Mouse (Mus musculus) midbrain, embryonic 13.5 days (tissue): ENCODE measurements around the gene Vps8. TPM values are rescaled to one million over a fixed set of nuclear protein-coding genes. Genes with fewer than 3 reads are reported as not detected.
A peak's percentile ranks its signal among the peaks of the same experiment; 100 is the strongest.

ENCODE experiments used
- ATAC-seq: fragments of 200-750 bp; cut with Nextera tagmentation; 2 replicates; pipeline ENCODE4 v1.8.0; 2017; ENCODE audit warnings: mild to moderate bottlenecking, moderate TSS enrichment, moderate library complexity
- H3K27ac ChIP-seq: fragments of 300-500 bp; sonication (generic); 2 replicates; pipeline ENCODE4 v1.5.1; 2015; ENCODE audit warnings: inconsistent platforms, mild to moderate bottlenecking, moderate library complexity
- H3K27me3 ChIP-seq: fragments of 300-500 bp; sonication (generic); 2 replicates; pipeline ENCODE4 v1.6.1; 2015; ENCODE audit warnings: mild to moderate bottlenecking, inconsistent platforms
- H3K36me3 ChIP-seq: fragments of 300-500 bp; sonication (generic); 2 replicates; pipeline ENCODE4 v1.6.1; 2015; ENCODE audit warnings: mild to moderate bottlenecking, inconsistent platforms
- H3K4me1 ChIP-seq: fragments of 300-500 bp; sonication (generic); replicated peaks from 2 replicates; pipeline ENCODE4 v1.6.1; 2015; ENCODE audit warnings: inconsistent platforms
- H3K4me2 ChIP-seq: fragments of 300-500 bp; sonication (generic); replicated peaks from 2 replicates; pipeline ENCODE4 v1.6.1; 2015; ENCODE audit warnings: moderate library complexity, mild to moderate bottlenecking, inconsistent platforms
- H3K4me3 ChIP-seq: fragments of 300-500 bp; sonication (generic); replicated peaks from 2 replicates; pipeline ENCODE4 v1.5.1; 2015; ENCODE audit warnings: mild to moderate bottlenecking, inconsistent platforms
- H3K9ac ChIP-seq: fragments of 300-500 bp; sonication (generic); replicated peaks from 2 replicates; pipeline ENCODE4 v1.6.1; 2015; ENCODE audit warnings: mild to moderate bottlenecking, inconsistent platforms
- H3K9me3 ChIP-seq: fragments of 300-500 bp; sonication (generic); 2 replicates; pipeline ENCODE4 v1.6.1; 2016; ENCODE audit warnings: mild to moderate bottlenecking, inconsistent platforms
- WGBS: fragments of 180-500 bp; shearing (Covaris S2); methylation state at CpG from one replicate; pipeline ENCODE4 v1.1.7; 2015; 5-methylcytosine and 5-hydroxymethylcytosine counted together
- polyA plus RNA-seq: library from polyadenylated mRNA; unstranded; fragments of >200 nt; fragmentation: Nextera tagmentation; extraction: Ambion mirVana; gene quantifications from 2 replicates; pipeline ENCODE4 v1.2.1, GENCODE M21; 2015

The Vps8 gene
- polyA plus RNA-seq, 1 experiment from 2014 or later, result 33.4 TPM

- H3K4me3 ChIP-seq, result no peak overlapping the region
- H3K27me3 ChIP-seq, result no peaks in the 10 kb centered on the region
- H3K4me2 ChIP-seq, result no peak overlapping the region
- WGBS, result 53% methylated on average over 4 of the region's 4 CpGs
- no peak for ATAC-seq
- H3K9ac ChIP-seq, result no peak overlapping the region
- peaks cover 9% of the 10 kb centered on the region for H3K4me1 ChIP-seq
- no peak overlapping the region for H3K27ac ChIP-seq
- H3K36me3 ChIP-seq, result no peaks in the 10 kb centered on the region
- H3K9me3 ChIP-seq, result no peaks in the 10 kb centered on the region
These were observed 65.5 kb downstream of the Vps8 start for GRCm38 (mm10) chr16:21488413-21488812.

- Histone ChIP-seq H3K4me1 (peaks cover 9% of the 10 kb centered on the region), H3K9ac (no peak overlapping the region), H3K4me2 (no peak overlapping the region), H3K27ac (peak overlapping the region; percentile 45; the same call in 1 of the 2 replicates), H3K9me3 (no peaks in the 10 kb centered on the region), H3K36me3 (0 out of 2 replicates have a peak, but pooled peaks cover 10% of the 10 kb centered on the region), H3K4me3 (no peak overlapping the region), H3K27me3 (no peaks in the 10 kb centered on the region)
- no peak for ATAC-seq
- WGBS, result 55% methylated on average over 5 of the region's 5 CpGs
These were observed 69.4 kb downstream of the Vps8 start for GRCm38 (mm10) chr16:21492346-21492745.

- Histone ChIP-seq H3K4me3 (no peak overlapping the region), H3K4me1 (peaks cover 9% of the 10 kb centered on the region), H3K4me2 (no peak overlapping the region), H3K9me3 (no peaks in the 10 kb centered on the region), H3K27ac (peak overlapping the region; percentile 56), H3K36me3 (0 out of 2 replicates have a peak, but pooled peaks cover 10% of the 10 kb centered on the region), H3K9ac (no peak overlapping the region), H3K27me3 (no peaks in the 10 kb centered on the region)
- WGBS, result 25% methylated on average over 2 of the region's 2 CpGs
- peak; percentile 37; the same call in 1 of the 2 replicates for ATAC-seq
These were observed 70.0 kb downstream of the Vps8 start for GRCm38 (mm10) chr16:21492894-21493293.

DNA sequence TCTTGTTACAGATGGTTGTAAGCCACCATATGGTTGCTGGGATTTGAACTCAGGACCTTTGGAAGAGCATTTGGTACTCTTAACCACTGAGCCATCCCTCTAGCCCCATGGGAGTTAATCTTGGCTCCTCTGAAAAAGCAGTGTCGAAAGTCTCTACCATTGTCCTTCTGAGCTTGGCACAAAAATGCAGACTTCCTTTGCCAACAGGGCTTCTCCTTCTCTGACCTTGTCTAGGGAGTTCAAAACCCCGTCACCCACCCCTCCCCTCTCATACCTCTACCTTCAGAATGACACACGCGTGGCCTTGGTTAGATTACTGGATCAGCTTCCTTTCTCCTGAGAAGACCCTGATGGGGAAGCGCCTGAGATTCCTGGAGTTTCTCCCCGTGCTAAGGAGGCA is 71.8 kb downstream of the Vps8 start:
- Histone ChIP-seq H3K27me3 (no peaks in the 10 kb centered on the region), H3K9ac (no peak overlapping the region), H3K4me3 (no peak overlapping the region), H3K4me2 (no peak overlapping the region), H3K27ac (no peak overlapping the region), H3K36me3 (0 out of 2 replicates have a peak, but pooled peaks cover 10% of the 10 kb centered on the region), H3K9me3 (no peaks in the 10 kb centered on the region), H3K4me1 (peaks cover 9% of the 10 kb centered on the region)
- no peak for ATAC-seq
- WGBS, result 96% methylated on average over 6 of the region's 6 CpGs

DNA sequence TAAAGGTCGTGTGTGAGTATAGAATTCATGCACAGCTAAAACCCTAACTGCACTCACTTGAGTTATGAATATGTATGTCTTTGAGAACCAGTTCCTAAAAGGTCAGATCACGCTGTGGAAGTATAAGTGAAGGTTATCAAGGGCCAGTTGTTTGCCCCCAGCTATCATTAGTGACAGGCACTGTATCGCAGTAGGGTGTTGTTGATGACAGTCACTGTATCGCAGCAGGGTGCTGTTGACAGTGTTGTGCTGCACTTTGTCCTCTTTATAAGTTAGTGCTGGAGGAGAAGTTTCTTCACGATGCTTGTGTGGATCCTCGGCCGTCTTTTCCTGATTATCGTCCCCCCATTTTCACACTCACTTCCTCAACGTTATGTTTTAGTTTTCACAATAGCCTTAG is 73.9 kb downstream of the Vps8 start:
- H3K27me3 ChIP-seq, result no peaks in the 10 kb centered on the region
- WGBS, result 91% methylated on average over 9 of the region's 9 CpGs
- H3K4me3 ChIP-seq, result no peak overlapping the region
- H3K27ac ChIP-seq, result no peak overlapping the region
- no peak overlapping the region for H3K9ac ChIP-seq
- H3K9me3 ChIP-seq, result no peaks in the 10 kb centered on the region
- H3K4me1 ChIP-seq, result peaks cover 9% of the 10 kb centered on the region
- ATAC-seq, result no peak
- no peak overlapping the region for H3K4me2 ChIP-seq
- peaks cover 19% of the 10 kb centered on the region for H3K36me3 ChIP-seq

DNA sequence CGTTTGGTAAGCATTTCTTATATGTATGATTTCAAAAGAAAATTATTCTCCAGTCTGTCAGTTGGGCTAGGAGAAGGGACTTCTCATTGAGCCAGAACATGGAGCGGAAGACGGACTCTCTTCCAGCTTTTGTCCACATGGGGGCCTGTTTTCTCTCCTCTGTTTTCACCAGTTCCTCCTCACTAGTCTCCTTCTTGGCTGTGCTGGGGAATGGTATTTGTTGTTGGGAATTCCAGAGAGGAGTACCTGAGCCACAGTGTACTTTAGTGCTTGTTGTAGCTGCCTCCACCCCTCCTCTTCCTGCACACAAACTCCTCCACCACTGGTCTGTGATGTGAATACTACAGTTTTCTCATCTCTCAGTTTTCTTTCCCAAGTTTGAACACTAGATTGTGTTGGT is 74.7 kb downstream of the Vps8 start:
- WGBS, result 65% methylated on average over 3 of the region's 3 CpGs
- H3K36me3 ChIP-seq, result peaks cover 19% of the 10 kb centered on the region
- H3K27ac ChIP-seq, result no peak overlapping the region
- no peak for ATAC-seq
- H3K9me3 ChIP-seq, result no peaks in the 10 kb centered on the region
- H3K4me2 ChIP-seq, result no peak overlapping the region
- H3K4me3 ChIP-seq, result no peak overlapping the region
- no peaks in the 10 kb centered on the region for H3K27me3 ChIP-seq
- peaks cover 6% of the 10 kb centered on the region for H3K4me1 ChIP-seq
- no peak overlapping the region for H3K9ac ChIP-seq

DNA sequence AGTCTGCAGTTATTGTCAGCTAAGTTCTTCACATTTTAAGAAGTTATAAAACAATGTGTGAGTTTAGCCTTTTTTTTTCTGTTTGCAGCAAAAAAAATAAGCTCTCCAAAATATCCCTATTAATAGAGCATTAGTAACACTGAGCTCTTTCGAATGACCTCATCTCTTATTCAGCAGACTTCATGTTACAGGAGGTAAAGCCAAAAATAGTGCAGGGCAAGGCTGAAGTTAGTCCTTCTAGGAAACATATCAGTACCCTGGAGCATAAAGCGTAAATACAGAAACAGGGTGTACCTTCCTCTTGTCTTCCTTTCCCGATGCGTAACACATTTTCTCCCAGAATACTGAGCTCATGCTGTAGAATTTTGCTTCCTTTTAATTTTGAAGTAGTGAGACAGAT is 76.1 kb downstream of the Vps8 start:
- H3K4me2 ChIP-seq, result no peak overlapping the region
- H3K4me3 ChIP-seq, result no peak overlapping the region
- H3K27me3 ChIP-seq, result no peaks in the 10 kb centered on the region
- no peak overlapping the region for H3K9ac ChIP-seq
- no peak overlapping the region for H3K27ac ChIP-seq
- H3K9me3 ChIP-seq, result no peaks in the 10 kb centered on the region
- peaks cover 26% of the 10 kb centered on the region for H3K36me3 ChIP-seq
- WGBS, result 92% methylated on average over 4 of the region's 4 CpGs
- no peaks in the 10 kb centered on the region for H3K4me1 ChIP-seq
- no peak for ATAC-seq

DNA sequence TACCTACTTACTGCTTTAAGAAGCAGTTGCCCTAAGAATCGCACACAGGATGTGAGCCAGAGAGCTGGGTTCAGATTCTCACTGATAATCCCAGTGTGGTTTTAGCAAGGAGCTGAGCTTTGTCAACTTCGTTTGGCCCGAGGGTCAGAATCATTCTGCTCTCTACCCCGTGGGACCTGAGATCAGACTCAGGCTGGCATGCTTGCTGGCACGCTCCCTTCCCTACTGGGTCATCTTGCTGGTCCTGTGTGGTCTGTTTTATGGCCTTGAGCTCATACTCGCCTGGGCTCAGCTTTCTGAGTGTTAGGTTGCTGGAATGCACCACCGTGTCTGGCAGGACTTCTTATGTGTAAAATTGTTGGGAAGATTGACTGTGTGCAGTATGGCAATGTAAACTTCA is 76.7 kb downstream of the Vps8 start:
- WGBS, result 84% methylated on average over 7 of the region's 7 CpGs
- ATAC-seq, result no peak
- no peak overlapping the region for H3K4me3 ChIP-seq

DNA sequence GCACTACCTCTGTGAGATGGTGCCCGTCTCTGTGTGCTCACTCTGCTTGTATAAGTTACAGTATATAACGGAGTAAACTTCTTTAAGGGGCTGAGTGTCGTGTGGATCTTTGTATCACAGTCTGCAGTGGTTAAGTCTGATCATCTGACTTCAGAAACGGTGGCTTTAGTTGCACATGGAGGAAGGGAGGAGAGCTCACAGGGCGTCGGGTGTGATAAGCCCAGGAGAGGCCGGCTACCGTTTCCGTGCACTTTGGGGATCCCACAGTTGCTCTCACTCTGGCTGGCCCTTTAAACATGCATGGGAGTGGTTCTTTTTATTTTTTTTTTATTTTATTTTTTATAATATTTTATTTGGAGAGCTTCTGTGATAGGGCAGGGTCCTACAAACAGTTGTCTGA is 95.9 kb downstream of the Vps8 start:
- 92% methylated on average over 9 of the region's 9 CpGs for WGBS
- H3K36me3 ChIP-seq, result peaks cover 21% of the 10 kb centered on the region
- H3K27me3 ChIP-seq, result no peaks in the 10 kb centered on the region
- H3K27ac ChIP-seq, result no peak overlapping the region
- H3K4me1 ChIP-seq, result no peaks in the 10 kb centered on the region
- no peak overlapping the region for H3K9ac ChIP-seq
- ATAC-seq, result no peak
- H3K9me3 ChIP-seq, result no peaks in the 10 kb centered on the region
- H3K4me3 ChIP-seq, result no peak overlapping the region
- H3K4me2 ChIP-seq, result no peak overlapping the region

More for the DNA sequence above, 76.7 kb downstream of the Vps8 start:
- Histone ChIP-seq H3K27me3 (no peaks in the 10 kb centered on the region), H3K9me3 (no peaks in the 10 kb centered on the region), H3K4me2 (no peak overlapping the region), H3K36me3 (peaks cover 26% of the 10 kb centered on the region), H3K9ac (no peak overlapping the region), H3K27ac (no peak overlapping the region), H3K4me1 (no peaks in the 10 kb centered on the region)

GRCm38 (mm10) chr16:21519785-21520184 is 96.9 kb downstream of the Vps8 start:
- H3K4me1 ChIP-seq, result no peaks in the 10 kb centered on the region
- H3K4me2 ChIP-seq, result no peak overlapping the region
- no peak overlapping the region for H3K9ac ChIP-seq
- no peak for ATAC-seq
- H3K4me3 ChIP-seq, result no peak overlapping the region
- H3K36me3 ChIP-seq, result peaks cover 24% of the 10 kb centered on the region
- no peaks in the 10 kb centered on the region for H3K27me3 ChIP-seq
- no peaks in the 10 kb centered on the region for H3K9me3 ChIP-seq
- H3K27ac ChIP-seq, result no peak overlapping the region

DNA sequence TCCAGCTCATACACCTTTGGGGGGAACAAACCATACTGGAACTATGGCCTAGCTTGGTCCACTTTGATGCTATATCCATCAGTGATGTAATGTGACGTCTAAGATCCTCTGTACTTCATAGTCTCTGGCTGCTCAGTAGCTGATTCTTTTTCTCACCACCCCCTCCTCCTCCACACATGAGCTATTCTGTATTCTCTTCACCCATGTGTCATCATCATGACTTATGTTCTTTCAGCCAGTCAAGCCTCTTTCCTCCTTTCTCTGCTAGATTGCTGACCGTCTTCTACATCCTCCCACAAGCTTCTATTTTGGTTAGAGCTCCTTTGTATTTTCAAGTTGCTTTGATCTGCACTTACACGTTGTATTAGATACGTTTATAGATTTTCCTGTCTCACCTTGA is 100.8 kb downstream of the Vps8 start:
- Histone ChIP-seq H3K36me3 (peaks cover 34% of the 10 kb centered on the region), H3K9ac (no peak overlapping the region), H3K4me1 (no peaks in the 10 kb centered on the region), H3K27ac (no peak overlapping the region), H3K27me3 (no peaks in the 10 kb centered on the region), H3K9me3 (no peaks in the 10 kb centered on the region), H3K4me2 (no peak overlapping the region), H3K4me3 (no peak overlapping the region)
- no peak for ATAC-seq
- WGBS, result 85% methylated on average over 4 of the region's 4 CpGs

GRCm38 (mm10) chr16:21525376-21525775 is 102.5 kb downstream of the Vps8 start:
- H3K9me3 ChIP-seq, result no peaks in the 10 kb centered on the region
- no peaks in the 10 kb centered on the region for H3K4me1 ChIP-seq
- no peak for ATAC-seq
- peaks cover 33% of the 10 kb centered on the region for H3K36me3 ChIP-seq
- no peak overlapping the region for H3K4me2 ChIP-seq
- no peak overlapping the region for H3K9ac ChIP-seq
- no peak overlapping the region for H3K4me3 ChIP-seq
- WGBS, result 98% methylated on average over 1 of the region's 1 CpGs
- no peak overlapping the region for H3K27ac ChIP-seq
- H3K27me3 ChIP-seq, result no peaks in the 10 kb centered on the region

DNA sequence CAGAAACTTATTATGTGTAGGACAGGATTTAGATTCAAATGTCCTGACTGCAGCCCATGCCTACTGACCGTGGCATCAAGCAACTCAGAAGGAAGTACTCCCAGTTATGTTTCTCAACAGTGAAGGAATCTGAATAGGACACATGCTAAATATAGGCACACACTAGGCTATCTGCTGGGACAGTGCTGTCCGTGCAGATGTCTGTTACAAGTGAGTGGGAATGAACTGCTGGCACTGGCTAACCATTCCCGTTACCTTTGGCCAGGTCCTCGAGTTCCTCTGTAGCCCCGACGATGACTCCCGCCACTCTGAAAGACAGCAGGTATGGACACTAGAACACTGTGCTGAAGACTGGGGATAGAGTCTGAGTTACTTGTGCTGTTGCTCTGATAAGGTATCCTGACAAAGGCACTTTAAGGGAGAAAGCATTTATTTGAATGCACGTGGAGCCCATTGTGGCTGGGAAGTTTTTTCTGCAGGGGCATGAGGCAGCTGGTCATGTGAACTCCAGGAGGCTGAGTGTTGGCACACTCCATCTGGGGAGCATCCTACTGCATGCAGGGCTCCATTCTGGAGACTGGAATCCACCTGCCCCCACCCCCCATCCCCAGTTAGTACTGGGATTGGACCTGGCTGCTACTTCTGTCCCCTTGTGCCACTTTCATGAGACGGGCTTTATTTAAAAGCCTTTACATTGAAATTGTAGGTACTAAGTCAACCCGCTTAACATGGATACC is 104.5 kb downstream of the Vps8 start:
- ATAC-seq, result no peak
- 91% methylated on average over 10 of the region's 10 CpGs for WGBS
- Histone ChIP-seq H3K36me3 (peaks cover 30% of the 10 kb centered on the region), H3K9ac (no peak overlapping the region), H3K4me3 (no peak overlapping the region), H3K9me3 (no peaks in the 10 kb centered on the region), H3K4me2 (no peak overlapping the region), H3K27ac (no peak overlapping the region), H3K27me3 (no peaks in the 10 kb centered on the region), H3K4me1 (no peaks in the 10 kb centered on the region)
